Mouse (Mus musculus) olfactory bulb, adult 2 months (tissue): ENCODE results near the gene Foxp4. TPM values are rescaled to one million over a fixed set of nuclear protein-coding genes. Genes with fewer than 3 reads are reported as not detected.

Experiments used
- H3K27ac ChIP-seq: fragments of 200-500 bp; 2 replicates; pipeline ENCODE4 v1.5.1; 2012; ENCODE audit warnings: low read depth, low read length; ENCODE audit not compliant: insufficient read depth
- H3K4me1 ChIP-seq: fragments of 200-500 bp; 2 replicates; pipeline ENCODE4 v1.6.1; 2012; ENCODE audit warnings: low read length; ENCODE audit not compliant: control insufficient read depth, insufficient read depth
- H3K4me3 ChIP-seq: fragments of 200-500 bp; 2 replicates; pipeline ENCODE4 v1.5.1; 2012; ENCODE audit warnings: mild to moderate bottlenecking, low read depth, low read length, moderate library complexity; ENCODE audit not compliant: insufficient read depth
- CTCF ChIP-seq: fragments of 200-500 bp; IDR thresholded peaks from 2 replicates; pipeline ENCODE4 v1.5.1; 2012; ENCODE audit warnings: low read depth, mild to moderate bottlenecking, low read length, moderate library complexity; ENCODE audit not compliant: insufficient read depth
- POLR2A ChIP-seq: fragments of 200-500 bp; IDR thresholded peaks from 2 replicates; pipeline ENCODE4 v1.6.1; 2012; ENCODE audit warnings: mild to moderate bottlenecking, low read depth, low read length, moderate library complexity; ENCODE audit not compliant: insufficient read depth
- WGBS: fragments of 180-500 bp; shearing (Covaris S2); methylation state at CpG from one replicate; pipeline ENCODE4 v1.1.7; 2018; 5-methylcytosine and 5-hydroxymethylcytosine counted together
- polyA plus RNA-seq: library from polyadenylated mRNA; stranded (reverse); fragments of >200 nt; gene quantifications from 2 replicates; pipeline ENCODE4 v1.2.4, GENCODE M21; 2012; ENCODE audit warnings: low replicate concordance; ENCODE audit not compliant: missing spikeins, insufficient read depth, insufficient read length

Foxp4 gene
- polyA plus RNA-seq, 1 experiment: not detected

- WGBS: 9% methylated on average over 18 of the region's 18 CpGs
- H3K4me1 ChIP-seq: peaks cover 21% of the 10 kb centered on the region
- no peak within 1 kb of the TSS for H3K27ac ChIP-seq
- H3K4me3 ChIP-seq: 0 out of 2 replicates have a peak within 1 kb of the TSS, but pooled peaks have one; percentile 36
- TF ChIP-seq CTCF (no peak), POLR2A (no peak)
Observed at GRCm38 (mm10) chr17:47834482-47834767, 90.0 kb downstream of the Foxp4 start, which contains the start of gene Mdfi. Gene Mdfi (minus strand): TSS chr17:47834691.

GRCm38 (mm10) chr17:47833628-47834481 lies 90.6 kb downstream of the Foxp4 start:
- no peak overlapping the region for H3K27ac ChIP-seq
- peaks cover 21% of the 10 kb centered on the region for H3K4me1 ChIP-seq
- TF ChIP-seq CTCF (no peak), POLR2A (no peak)
- 2% methylated on average over 45 of the region's 45 CpGs for WGBS
- H3K4me3 ChIP-seq: peak overlapping the region; percentile 36; the same call in 1 of the 2 replicates

GRCm38 (mm10) chr17:47833029-47833627 lies 91.3 kb downstream of the Foxp4 start:
- Histone ChIP-seq H3K4me3 (peak overlapping the region; percentile 36), H3K27ac (no peak overlapping the region), H3K4me1 (peaks cover 21% of the 10 kb centered on the region)
- under 1% methylated on average over 42 of the region's 45 CpGs for WGBS
- TF ChIP-seq CTCF: no peak
- no peak for TF ChIP-seq POLR2A

GRCm38 (mm10) chr17:47832501-47833028 lies 91.9 kb downstream of the Foxp4 start:
- H3K27ac ChIP-seq: no peak overlapping the region
- peaks cover 21% of the 10 kb centered on the region for H3K4me1 ChIP-seq
- 11% methylated on average over 17 of the region's 17 CpGs for WGBS
- peak overlapping the region; percentile 36 for H3K4me3 ChIP-seq
- TF ChIP-seq CTCF (no peak), POLR2A (no peak)

GRCm38 (mm10) chr17:47831772-47832171 lies 92.7 kb downstream of the Foxp4 start:
- 78% methylated on average over 5 of the region's 5 CpGs for WGBS
- Histone ChIP-seq H3K27ac (no peak overlapping the region), H3K4me1 (peaks cover 21% of the 10 kb centered on the region), H3K4me3 (no peak overlapping the region)
- TF ChIP-seq POLR2A (no peak), CTCF (no peak)

- WGBS: 54% methylated on average over 9 of the region's 9 CpGs
- TF ChIP-seq CTCF (no peak), POLR2A (no peak)
- Histone ChIP-seq H3K4me1 (peaks cover 21% of the 10 kb centered on the region), H3K4me3 (no peak overlapping the region), H3K27ac (no peak overlapping the region)
Observed at GRCm38 (mm10) chr17:47831161-47831560, 93.3 kb downstream of the Foxp4 start.

GRCm38 (mm10) chr17:47821339-47821738 lies 103.1 kb downstream of the Foxp4 start:
- Histone ChIP-seq H3K4me3 (no peak overlapping the region), H3K4me1 (0 out of 2 replicates have a peak, but pooled peaks cover 2% of the 10 kb centered on the region), H3K27ac (no peak overlapping the region)
- 85% methylated on average over 8 of the region's 8 CpGs for WGBS
- TF ChIP-seq POLR2A (no peak), CTCF (no peak)

- no peak overlapping the region for H3K27ac ChIP-seq
- peaks cover 6% of the 10 kb centered on the region; the same call in 1 of the 2 replicates for H3K4me1 ChIP-seq
- no peak overlapping the region for H3K4me3 ChIP-seq
- no peak for TF ChIP-seq POLR2A
- TF ChIP-seq CTCF: no peak
- WGBS: 86% methylated on average over 13 of the region's 13 CpGs
Observed at GRCm38 (mm10) chr17:47818038-47818725, 106.3 kb downstream of the Foxp4 start.

Other genes with a start within 250 kb of the Foxp4 start
- gene Tomm6, start 236.3 kb downstream of the Foxp4 start, polyA plus RNA-seq: not detected in 2 replicates
- not detected in 2 replicates for gene Frs3, start 235.6 kb downstream of the Foxp4 start, polyA plus RNA-seq
- not detected in 2 replicates for gene Gm21981, start 230.2 kb downstream of the Foxp4 start, polyA plus RNA-seq
- gene Prickle4, start 229.9 kb downstream of the Foxp4 start, polyA plus RNA-seq: not detected in 2 replicates
- gene Pgc, start 197.8 kb downstream of the Foxp4 start, polyA plus RNA-seq: not detected in 2 replicates
- not detected in 2 replicates for gene Tfeb, start 187.6 kb downstream of the Foxp4 start, polyA plus RNA-seq
- not detected in 2 replicates for gene Mdfi, start 90.0 kb downstream of the Foxp4 start, polyA plus RNA-seq
- not detected in 2 replicates for gene 1700122O11Rik, start 113.6 kb upstream of the Foxp4 start, polyA plus RNA-seq
- not detected in 2 replicates for gene 1700067P10Rik, start 164.7 kb upstream of the Foxp4 start, polyA plus RNA-seq
- gene 9830107B12Rik, start 221.6 kb upstream of the Foxp4 start, polyA plus RNA-seq: not detected in 2 replicates
- not detected in 2 replicates for gene A530064D06Rik, start 242.6 kb upstream of the Foxp4 start, polyA plus RNA-seq